In the genomic region with DNA sequence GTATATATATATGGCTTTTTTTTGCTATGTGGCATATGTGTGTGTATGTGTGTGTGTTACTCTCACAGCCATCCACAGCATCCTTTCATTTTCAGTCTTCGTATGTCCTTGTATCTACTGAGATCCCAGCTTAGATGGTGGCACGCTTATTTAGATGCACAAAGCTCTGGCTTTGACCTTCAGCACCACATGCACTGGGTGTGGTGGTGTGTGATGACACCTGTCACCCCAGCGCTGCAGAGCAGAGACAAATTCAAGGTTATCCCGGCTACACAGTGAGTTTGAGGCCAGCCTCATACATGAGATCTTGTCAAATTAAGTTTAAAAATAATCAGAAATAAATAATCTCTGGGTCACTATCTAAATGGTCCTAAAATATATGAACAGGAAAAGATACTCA, we compare ENCODE assay signal across 16 mouse cellular contexts.
"Had no signal": no experiment of that assay in that cellular context is flagged by ENCODE, and none has a peak within 500 bp of the region (broad histone marks: within the 10 kb centered on the region; RNA-seq: fewer than 3 reads in every experiment).

No protein-coding gene starts in this region.

- ATAC-seq: intestine, embryonic 15.5 days; intestine, postnatal 0 days; liver, embryonic 12.5 days had no signal

- H3K9ac ChIP-seq: heart, embryonic 13.5 days; heart, embryonic 15.5 days; hindbrain, embryonic 12.5 days; hindbrain, embryonic 14.5 days; intestine, embryonic 15.5 days; limb, embryonic 13.5 days; limb, embryonic 15.5 days; liver, embryonic 12.5 days; liver, embryonic 14.5 days had no signal

- H3K4me1 ChIP-seq: heart, embryonic 13.5 days; heart, embryonic 15.5 days; hindbrain, embryonic 10.5 days; hindbrain, embryonic 12.5 days; intestine, embryonic 15.5 days; liver, embryonic 12.5 days had no signal

- H3K9me3 ChIP-seq: heart, embryonic 13.5 days; heart, embryonic 15.5 days; hindbrain, embryonic 10.5 days; hindbrain, embryonic 12.5 days; intestine, embryonic 15.5 days; limb, embryonic 13.5 days; limb, embryonic 15.5 days; liver, embryonic 12.5 days had no signal

- H3K4me3 ChIP-seq: gastrocnemius, adult 2 months; heart, adult 2 months; heart, embryonic 13.5 days; heart, embryonic 15.5 days; hindbrain, embryonic 10.5 days; hindbrain, embryonic 12.5 days; intestine, embryonic 15.5 days; limb, embryonic 13.5 days; limb, embryonic 15.5 days; liver, embryonic 12.5 days had no signal

- H3K27me3 ChIP-seq: heart, embryonic 13.5 days; heart, embryonic 15.5 days; hindbrain, embryonic 12.5 days; intestine, embryonic 15.5 days; limb, embryonic 13.5 days; limb, embryonic 15.5 days; liver, embryonic 12.5 days had no signal

- H3K36me3 ChIP-seq: heart, embryonic 13.5 days; heart, embryonic 15.5 days; hindbrain, embryonic 10.5 days; hindbrain, embryonic 12.5 days; intestine, embryonic 15.5 days; limb, embryonic 13.5 days; limb, embryonic 15.5 days; liver, embryonic 12.5 days had no signal

- H3K4me2 ChIP-seq: heart, embryonic 11.5 days; heart, embryonic 13.5 days; heart, embryonic 15.5 days; hindbrain, embryonic 12.5 days; hindbrain, embryonic 14.5 days; intestine, embryonic 15.5 days; limb, embryonic 13.5 days; limb, embryonic 15.5 days; liver, embryonic 12.5 days had no signal

- H3K27ac ChIP-seq: gastrocnemius, adult 2 months; heart, adult 2 months; heart, embryonic 13.5 days; heart, embryonic 15.5 days; hindbrain, embryonic 10.5 days; hindbrain, embryonic 12.5 days; hindbrain, embryonic 14.5 days; intestine, embryonic 15.5 days; kidney, postnatal 0 days; limb, embryonic 13.5 days; limb, embryonic 15.5 days; liver, embryonic 12.5 days; liver, embryonic 14.5 days had no signal

- DNase-seq: gastrocnemius, postnatal 25 days had no signal
